Mouse (Mus musculus) heart, adult 9 months (tissue): Measurements from ENCODE around the gene Rab9.

ENCODE experiments used
- DNase-seq, 2 experiments: peaks; one replicate each; pipeline ENCODE4 v3.0.0; 2022; ENCODE audit warnings: low spot score in 2 of 2

Rab9 gene

GRCm38 (mm10) chrX:166453532-166453931 is 26.1 kb downstream of the Rab9 start:
- peak in 1 of 2 experiments; percentile 2 for DNase-seq

GRCm38 (mm10) chrX:166444552-166444951 is 35.1 kb downstream of the Rab9 start:
- no peak for DNase-seq

GRCm38 (mm10) chrX:166440616-166441063 is 39.0 kb downstream of the Rab9 start, which contains the start of gene Ofd1:
Gene Ofd1, minus strand, starts transcription at chrX:166440704.
- peak; percentile 90 to 91 for DNase-seq

- peak; percentile 0 to 9 for DNase-seq
Observed at GRCm38 (mm10) chrX:166440036-166440615, 39.5 kb downstream of the Rab9 start, which contains the start of gene Trappc2. Gene Trappc2, plus strand, starts transcription at chrX:166440574.

- DNase-seq: no peak
Observed at GRCm38 (mm10) chrX:166434812-166435211, 44.9 kb downstream of the Rab9 start.

- DNase-seq: no peak
Observed at GRCm38 (mm10) chrX:166416196-166416595, 63.5 kb downstream of the Rab9 start.

GRCm38 (mm10) chrX:166407865-166408264 is 71.8 kb downstream of the Rab9 start:
- no peak for DNase-seq
